Mouse (Mus musculus) liver, embryonic 12.5 days (tissue): ENCODE results near the gene Olfr894. TPM values are rescaled to one million over a fixed set of nuclear protein-coding genes. Genes with fewer than 3 reads are reported as not detected.
"Not testable (repeated sequence)": the region's sequence is repeated elsewhere in the genome, so short reads cannot be mapped to it uniquely, and the experiment has no call there.

Experiments used
- ATAC-seq: fragments of 200-750 bp; cut with Nextera tagmentation; 2 replicates; pipeline ENCODE4 v1.8.0; 2017; ENCODE audit warnings: moderate number of reproducible peaks, mild to moderate bottlenecking, moderate library complexity
- H3K27ac ChIP-seq: fragments of 300-500 bp; sonication (generic); 2 replicates; pipeline ENCODE4 v1.5.1; 2016; ENCODE audit warnings: mild to moderate bottlenecking
- H3K27me3 ChIP-seq: fragments of 300-500 bp; sonication (generic); replicated peaks from 2 replicates; pipeline ENCODE4 v1.6.1; 2016; ENCODE audit warnings: mild to moderate bottlenecking, moderate library complexity
- H3K36me3 ChIP-seq: fragments of 300-500 bp; sonication (generic); 2 replicates; pipeline ENCODE4 v1.6.1; 2016; ENCODE audit warnings: mild to moderate bottlenecking, moderate library complexity
- H3K4me1 ChIP-seq: fragments of 300-500 bp; sonication (generic); 2 replicates; pipeline ENCODE4 v1.6.1; 2016
- H3K4me2 ChIP-seq: fragments of 300-500 bp; sonication (generic); 2 replicates; pipeline ENCODE4 v1.6.1; 2016; ENCODE audit warnings: mild to moderate bottlenecking, moderate library complexity
- H3K4me3 ChIP-seq: fragments of 300-500 bp; sonication (generic); 2 replicates; pipeline ENCODE4 v1.5.1; 2016; ENCODE audit warnings: mild to moderate bottlenecking, moderate library complexity
- H3K9ac ChIP-seq: fragments of 300-500 bp; sonication (generic); 2 replicates; pipeline ENCODE4 v1.6.1; 2016; ENCODE audit warnings: mild to moderate bottlenecking, moderate library complexity
- H3K9me3 ChIP-seq: fragments of 300-500 bp; sonication (generic); replicated peaks from 2 replicates; pipeline ENCODE4 v1.6.1; 2016; ENCODE audit warnings: mild to moderate bottlenecking, moderate library complexity
- WGBS: fragments of 180-500 bp; shearing (Covaris S2); methylation state at CpG from one replicate; pipeline ENCODE4 v1.1.7; 2016; ENCODE audit not compliant: insufficient replicate concordance; 5-methylcytosine and 5-hydroxymethylcytosine counted together
- polyA plus RNA-seq: library from polyadenylated mRNA; unstranded; fragments of >200 nt; fragmentation: Nextera tagmentation; extraction: Ambion mirVana; gene quantifications from 2 replicates; pipeline ENCODE4 v1.2.1, GENCODE M21; 2016

Gene Olfr894
- not detected in 2 replicates for polyA plus RNA-seq

GRCm38 (mm10) chr9:38217755-38218154 lies at the start of gene Olfr894:
TSS of gene Olfr894 (plus strand) at chr9:38218055.
- H3K9ac ChIP-seq: no peak within 1 kb of the TSS

GRCm38 (mm10) chr9:38168341-38168740 lies 49.5 kb upstream of the Olfr894 start:
- WGBS: 39% methylated on average over 2 of the region's 2 CpGs
- not testable (repeated sequence) for H3K4me2 ChIP-seq, H3K27me3 ChIP-seq, H3K9me3 ChIP-seq, H3K36me3 ChIP-seq, ATAC-seq, H3K4me1 ChIP-seq, H3K27ac ChIP-seq, H3K9ac ChIP-seq, H3K4me3 ChIP-seq

More at GRCm38 (mm10) chr9:38217755-38218154, at the start of gene Olfr894:
- Histone ChIP-seq H3K4me1 (no peaks in the 10 kb centered on the region), H3K27me3 (no peaks in the 10 kb centered on the region), H3K36me3 (no peaks in the 10 kb centered on the region), H3K4me2 (no peak within 1 kb of the TSS), H3K9me3 (no peaks in the 10 kb centered on the region), H3K27ac (no peak within 1 kb of the TSS), H3K4me3 (no peak within 1 kb of the TSS)
- no peak for ATAC-seq

GRCm38 (mm10) chr9:38180721-38181120 lies 37.1 kb upstream of the Olfr894 start, which contains the start of gene Olfr891:
TSS of gene Olfr891 (minus strand) at chr9:38180821.
- H3K4me2 ChIP-seq: no peak within 1 kb of the TSS
- H3K9ac ChIP-seq: no peak within 1 kb of the TSS
- 56% methylated on average over 1 of the region's 1 CpGs for WGBS

GRCm38 (mm10) chr9:38208065-38208464 lies 9.8 kb upstream of the Olfr894 start, which contains the start of gene Olfr893:
TSS of gene Olfr893 (plus strand) at chr9:38208365.
- H3K4me2 ChIP-seq: no peak within 1 kb of the TSS
- 64% methylated on average over 3 of the region's 3 CpGs for WGBS
- H3K4me1 ChIP-seq: no peaks in the 10 kb centered on the region
- no peaks in the 10 kb centered on the region for H3K27me3 ChIP-seq
- ATAC-seq: no peak
- no peaks in the 10 kb centered on the region for H3K9me3 ChIP-seq
- H3K9ac ChIP-seq: no peak within 1 kb of the TSS
- H3K27ac ChIP-seq: no peak within 1 kb of the TSS
- no peaks in the 10 kb centered on the region for H3K36me3 ChIP-seq
- no peak within 1 kb of the TSS for H3K4me3 ChIP-seq

More at GRCm38 (mm10) chr9:38180721-38181120, 37.1 kb upstream of the Olfr894 start, which contains the start of gene Olfr891:
- H3K27ac ChIP-seq: no peak within 1 kb of the TSS
- H3K4me3 ChIP-seq: no peak within 1 kb of the TSS
- ATAC-seq: no peak
- H3K9me3 ChIP-seq: peaks cover 3% of the 10 kb centered on the region; the same call in 1 of the 2 replicates
- H3K36me3 ChIP-seq: no peaks in the 10 kb centered on the region
- H3K27me3 ChIP-seq: no peaks in the 10 kb centered on the region
- no peaks in the 10 kb centered on the region for H3K4me1 ChIP-seq

GRCm38 (mm10) chr9:38252474-38252873 lies 34.6 kb downstream of the Olfr894 start, which contains the start of gene Olfr143:
TSS of gene Olfr143 (plus strand) at chr9:38252774.
- Histone ChIP-seq H3K9ac (no peak within 1 kb of the TSS), H3K36me3 (no peaks in the 10 kb centered on the region), H3K9me3 (no peaks in the 10 kb centered on the region), H3K27me3 (no peaks in the 10 kb centered on the region), H3K4me3 (no peak within 1 kb of the TSS), H3K27ac (no peak within 1 kb of the TSS), H3K4me1 (no peaks in the 10 kb centered on the region), H3K4me2 (no peak within 1 kb of the TSS)
- no peak for ATAC-seq

- Histone ChIP-seq H3K27me3 (no peaks in the 10 kb centered on the region), H3K9me3 (no peaks in the 10 kb centered on the region), H3K4me3 (no peak within 1 kb of the TSS), H3K36me3 (no peaks in the 10 kb centered on the region), H3K27ac (no peak within 1 kb of the TSS), H3K4me1 (no peaks in the 10 kb centered on the region), H3K4me2 (no peak within 1 kb of the TSS), H3K9ac (no peak within 1 kb of the TSS)
- no peak for ATAC-seq
Measured at GRCm38 (mm10) chr9:38267551-38267950, 49.7 kb downstream of the Olfr894 start, which contains the start of gene Olfr895. TSS of gene Olfr895 (plus strand) at chr9:38267851.

Other genes starting within 250 kb of the Olfr894 start
- not detected in 2 replicates for gene Olfr881, start 226.2 kb upstream of the Olfr894 start, polyA plus RNA-seq
- not detected in 2 replicates for gene Olfr883, start 192.2 kb upstream of the Olfr894 start, polyA plus RNA-seq
- not detected in 2 replicates for gene Olfr884, start 171.5 kb upstream of the Olfr894 start, polyA plus RNA-seq
- not detected in 2 replicates for gene Olfr885, start 156.7 kb upstream of the Olfr894 start, polyA plus RNA-seq
- not detected in 2 replicates for gene Olfr887, start 134.0 kb upstream of the Olfr894 start, polyA plus RNA-seq
- not detected in 2 replicates for gene Olfr888, start 109.9 kb upstream of the Olfr894 start, polyA plus RNA-seq
- gene Olfr889, start 102.9 kb upstream of the Olfr894 start, polyA plus RNA-seq: 0.25 and 0.32 TPM in 2 replicates
- not detected in 2 replicates for gene Olfr890, start 75.5 kb upstream of the Olfr894 start, polyA plus RNA-seq
- gene Olfr891, start 37.2 kb upstream of the Olfr894 start, polyA plus RNA-seq: not detected in 2 replicates
- gene Olfr893, start 9.7 kb upstream of the Olfr894 start, polyA plus RNA-seq: not detected in 2 replicates
- not detected in 2 replicates for gene Olfr143, start 34.7 kb downstream of the Olfr894 start, polyA plus RNA-seq
- not detected in 2 replicates for gene Olfr895, start 49.8 kb downstream of the Olfr894 start, polyA plus RNA-seq
- not detected in 2 replicates for gene Olfr896-ps1, start 73.1 kb downstream of the Olfr894 start, polyA plus RNA-seq
- not detected in 2 replicates for gene Olfr25, start 111.0 kb downstream of the Olfr894 start, polyA plus RNA-seq
- not detected in 2 replicates for gene Olfr898, start 130.4 kb downstream of the Olfr894 start, polyA plus RNA-seq
- not detected in 2 replicates for gene Olfr250, start 148.8 kb downstream of the Olfr894 start, polyA plus RNA-seq
- not detected in 2 replicates for gene Olfr251, start 159.0 kb downstream of the Olfr894 start, polyA plus RNA-seq
- not detected in 2 replicates for gene Olfr147, start 183.6 kb downstream of the Olfr894 start, polyA plus RNA-seq
- gene Olfr901, start 211.4 kb downstream of the Olfr894 start, polyA plus RNA-seq: not detected in 2 replicates
- not detected in 2 replicates for gene Olfr902, start 229.6 kb downstream of the Olfr894 start, polyA plus RNA-seq
- not detected in 2 replicates for gene Olfr904, start 245.1 kb downstream of the Olfr894 start, polyA plus RNA-seq